Mouse (Mus musculus) erythroblast, embryonic 14.5 days (primary cell): ENCODE measurements around the gene 2310034G01Rik.

ENCODE experiments used
- GATA1 ChIP-seq: IDR thresholded peaks from 2 replicates; pipeline ENCODE4 v1.6.1; 2012; ENCODE audit warnings: low read length, inconsistent platforms, mixed read lengths
- TAL1 ChIP-seq: IDR thresholded peaks from 3 replicates; pipeline ENCODE4 v1.6.1; 2012; ENCODE audit warnings: low read length, inconsistent platforms, mixed read lengths

DNA sequence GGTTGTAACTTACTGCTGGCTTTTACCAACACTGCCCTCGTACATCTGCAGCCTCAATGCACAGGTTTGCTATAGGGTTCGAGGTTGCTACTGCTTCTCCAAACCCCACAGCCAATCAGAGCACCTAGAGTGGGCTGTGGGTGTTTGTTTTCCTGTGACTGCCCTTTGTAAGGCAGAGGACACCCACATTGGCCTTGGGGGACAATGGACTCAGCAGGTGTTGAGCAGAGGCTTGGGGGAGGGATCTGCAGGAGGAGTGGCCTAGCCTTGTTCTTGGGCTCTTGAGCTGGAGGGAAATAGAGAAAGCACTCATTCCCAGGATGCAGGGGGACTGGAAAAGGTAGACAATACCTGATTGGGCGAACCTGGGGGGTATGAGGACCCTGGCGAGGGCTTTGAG is 8.3 kb upstream of the 2310034G01Rik start:
- no peak for TF ChIP-seq TAL1
- no peak for TF ChIP-seq GATA1
